Mouse (Mus musculus) right cerebral cortex, adult 18-20 months (tissue): Measurements from ENCODE around the gene Olfr521.
"Not testable (repeated sequence)": the region's sequence is repeated elsewhere in the genome, so short reads cannot be mapped to it uniquely, and the experiment has no call there.

Experiments used
- DNase-seq: peaks from one replicate; pipeline ENCODE4 v3.0.0; 2022; ENCODE audit warnings: mixed read lengths

Olfr521 gene

DNA sequence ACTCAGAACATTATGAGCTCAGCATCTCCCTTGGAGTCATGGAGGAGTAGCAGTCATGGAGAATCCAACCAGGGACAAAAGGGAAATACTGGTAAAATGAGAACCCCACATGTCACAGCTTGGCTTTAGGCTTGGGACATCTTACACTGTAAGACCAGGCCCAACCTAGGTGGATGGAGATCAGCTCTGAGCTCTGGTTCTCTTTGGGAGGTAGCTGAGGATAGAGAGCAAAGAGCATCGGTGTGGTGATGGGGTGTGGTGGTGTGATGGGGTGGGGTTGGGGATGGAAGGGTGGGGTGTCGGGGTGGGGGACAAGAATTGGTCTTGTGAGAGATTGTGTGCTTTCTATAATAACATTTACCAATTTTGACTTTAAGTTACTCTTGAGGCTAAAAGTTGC is 47.5 kb downstream of the Olfr521 start:
- DNase-seq, result no peak

DNA sequence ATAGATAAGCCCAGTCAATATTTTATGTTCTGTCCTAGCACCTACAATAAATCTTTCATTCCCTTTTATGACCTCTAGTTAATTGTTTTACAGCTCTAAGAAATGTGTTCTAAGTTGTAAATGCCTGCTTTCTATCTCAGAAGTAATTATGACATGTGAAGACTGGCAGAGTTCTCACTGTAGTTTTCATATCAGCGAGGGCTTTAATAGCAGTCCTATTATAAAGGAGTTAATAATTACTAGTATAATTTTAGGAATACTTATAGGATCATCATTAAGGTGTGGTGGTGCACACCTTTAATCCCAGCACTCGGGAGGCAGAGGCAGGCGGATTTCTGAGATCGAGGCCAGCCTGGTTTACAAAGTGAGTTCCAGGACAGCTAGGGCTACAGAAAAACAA is 48.4 kb downstream of the Olfr521 start:
- DNase-seq, result no peak

- DNase-seq, result no peak
These were observed 50.1 kb downstream of the Olfr521 start for GRCm38 (mm10) chr7:99813394-99813793.

DNA sequence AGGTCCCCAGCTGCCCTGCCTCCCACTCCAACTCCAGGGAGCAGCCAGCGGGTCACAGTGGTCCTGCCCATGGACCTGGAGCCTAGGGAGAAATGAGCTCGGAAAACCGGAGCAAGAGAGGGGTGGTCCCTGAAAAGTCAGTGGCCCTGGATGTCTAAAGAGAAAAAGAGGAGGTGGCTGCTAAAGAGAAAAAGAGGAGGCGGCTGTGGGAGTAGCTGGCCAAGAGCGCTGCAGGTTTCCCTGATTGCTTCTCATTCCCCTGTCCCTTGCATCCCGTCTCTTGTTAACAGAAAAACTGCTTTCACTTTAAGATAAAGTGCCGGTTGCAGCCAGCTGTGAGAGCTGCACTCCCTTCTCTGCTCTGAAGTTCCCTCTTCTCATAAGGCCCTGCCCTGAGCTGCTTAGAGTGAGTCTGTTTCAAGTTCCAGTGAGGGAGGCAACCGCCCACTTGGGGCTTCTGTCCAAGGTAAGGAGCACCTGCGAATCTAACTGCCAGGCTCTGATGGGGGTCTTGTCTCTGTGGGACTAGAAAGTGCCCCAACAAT is 54.9 kb downstream of the Olfr521 start:
- not testable (repeated sequence) for DNase-seq
